Mouse (Mus musculus) sigmoid colon, adult 10 weeks (tissue): ENCODE measurements around the gene Ebna1bp2. TPM values are rescaled to one million over a fixed set of nuclear protein-coding genes. Genes with fewer than 3 reads are reported as not detected.

Experiments
- polyA plus RNA-seq: library from polyadenylated mRNA; stranded (reverse); fragments of 350-450 nt; fragmentation: Illumina TruSeq; extraction: RNeasy Lipid Tissue Mini Kit (QIAGEN cat#74804); gene quantifications from one replicate; pipeline ENCODE4 v1.2.3, GENCODE M21; 2014; ENCODE audit warnings: low read depth, low replicate concordance

Ebna1bp2 gene
- 20.9 TPM for polyA plus RNA-seq

GRCm38 (mm10) chr4:118620279-118620966 is at the start of gene Ebna1bp2, which contains the start of gene Cfap57:
Gene Ebna1bp2, plus strand, starts transcription at chr4:118620799.
Gene Cfap57, minus strand, starts transcription at chr4:118620777.

DNA sequence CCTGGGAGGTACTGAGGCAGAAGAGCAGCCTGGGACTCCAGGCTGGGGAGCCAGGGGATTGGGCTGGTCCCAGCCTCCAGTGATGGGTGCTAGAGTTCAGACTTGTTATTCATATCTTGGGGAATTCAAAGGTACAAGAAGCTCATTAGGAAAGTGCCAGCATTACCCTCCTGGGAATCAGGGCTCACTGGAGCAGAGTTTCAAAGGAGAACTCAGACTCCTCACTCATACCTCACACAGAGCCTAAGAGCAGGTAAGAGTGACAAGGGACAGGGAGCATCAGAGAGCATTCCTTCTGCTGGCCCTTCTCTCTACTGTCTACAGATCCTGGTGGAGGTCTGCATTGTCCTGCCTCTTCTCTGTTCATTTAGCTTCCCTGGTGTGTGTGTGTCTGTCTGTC is 38.1 kb downstream of the Ebna1bp2 start, which contains the start of gene Olfr62:
Gene Olfr62 (plus strand): TSS at position 301 of the 400 bp plus-strand sequence.

Other genes with a start within 250 kb of the Ebna1bp2 start
- gene Szt2, start 211.5 kb upstream of the Ebna1bp2 start, polyA plus RNA-seq, result 2.6 TPM
- 52.9 TPM for gene Med8, start 211.5 kb upstream of the Ebna1bp2 start, polyA plus RNA-seq
- gene Elovl1, start 192.7 kb upstream of the Ebna1bp2 start, polyA plus RNA-seq, result 33.0 TPM
- gene Cdc20, start 183.4 kb upstream of the Ebna1bp2 start, polyA plus RNA-seq, result 0.88 TPM
- not detected for gene Mpl, start 163.3 kb upstream of the Ebna1bp2 start, polyA plus RNA-seq
- gene Tie1, start 130.7 kb upstream of the Ebna1bp2 start, polyA plus RNA-seq, result 0.60 TPM
- 17.1 TPM for gene 2610528J11Rik, start 93.8 kb upstream of the Ebna1bp2 start, polyA plus RNA-seq
- gene Tmem125, start 76.8 kb upstream of the Ebna1bp2 start, polyA plus RNA-seq, result 3.1 TPM
- gene Cfap57, start within 50 bp of the Ebna1bp2 start, polyA plus RNA-seq, result not detected
- not detected for gene Olfr62, start 38.2 kb downstream of the Ebna1bp2 start, polyA plus RNA-seq
- not detected for gene Olfr1342, start 72.0 kb downstream of the Ebna1bp2 start, polyA plus RNA-seq
- not detected for gene Olfr1341, start 82.7 kb downstream of the Ebna1bp2 start, polyA plus RNA-seq
- not detected for gene Olfr1340, start 99.3 kb downstream of the Ebna1bp2 start, polyA plus RNA-seq
- not detected for gene Olfr1339, start 111.4 kb downstream of the Ebna1bp2 start, polyA plus RNA-seq
- not detected for gene Olfr1338, start 137.9 kb downstream of the Ebna1bp2 start, polyA plus RNA-seq
- not detected for gene Olfr1337, start 161.8 kb downstream of the Ebna1bp2 start, polyA plus RNA-seq
- not detected for gene Olfr1335, start 189.1 kb downstream of the Ebna1bp2 start, polyA plus RNA-seq
- not detected for gene Olfr1333, start 215.5 kb downstream of the Ebna1bp2 start, polyA plus RNA-seq
- gene Olfr1331, start 243.8 kb downstream of the Ebna1bp2 start, polyA plus RNA-seq, result not detected